Mouse (Mus musculus): Measurements from ENCODE around the gene Madcam1.

DNA sequence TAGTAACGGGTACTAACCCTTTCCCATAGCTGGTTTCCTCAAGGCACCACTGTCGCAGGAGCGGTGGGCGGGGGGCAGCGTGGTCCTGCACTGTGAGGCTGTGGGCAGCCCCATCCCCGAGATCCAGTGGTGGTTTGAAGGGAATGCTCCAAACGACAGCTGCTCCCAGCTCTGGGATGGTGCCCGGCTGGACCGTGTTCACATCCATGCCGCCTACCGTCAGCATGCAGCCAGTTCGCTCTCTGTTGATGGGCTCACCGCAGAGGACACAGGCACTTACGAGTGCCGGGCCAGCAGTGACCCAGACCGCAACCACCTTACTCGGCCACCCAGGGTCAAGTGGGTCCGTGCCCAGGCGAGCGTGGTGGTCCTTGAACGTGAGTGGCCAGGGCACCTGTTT lies 44.3 kb downstream of the Madcam1 start:
- TF ChIP-seq CTCF (IDR thresholded peaks at IDR 0.05; ENCODE audit: low read depth): no peak
- TF ChIP-seq EP300 (optimal IDR thresholded peaks at IDR 0.05): no peak
